Mouse (Mus musculus) lung, postnatal 0 days (tissue): ENCODE results near the gene Otc.

ENCODE experiments used
- CTCF ChIP-seq: IDR thresholded peaks from 2 replicates; pipeline ENCODE4 v1.5.1; 2016; ENCODE audit warnings: antibody characterized with exemption, mild to moderate bottlenecking
- EP300 ChIP-seq: IDR thresholded peaks from 2 replicates; pipeline ENCODE4 v1.6.1; 2016; ENCODE audit warnings: antibody characterized with exemption, mild to moderate bottlenecking, control low read depth

DNA sequence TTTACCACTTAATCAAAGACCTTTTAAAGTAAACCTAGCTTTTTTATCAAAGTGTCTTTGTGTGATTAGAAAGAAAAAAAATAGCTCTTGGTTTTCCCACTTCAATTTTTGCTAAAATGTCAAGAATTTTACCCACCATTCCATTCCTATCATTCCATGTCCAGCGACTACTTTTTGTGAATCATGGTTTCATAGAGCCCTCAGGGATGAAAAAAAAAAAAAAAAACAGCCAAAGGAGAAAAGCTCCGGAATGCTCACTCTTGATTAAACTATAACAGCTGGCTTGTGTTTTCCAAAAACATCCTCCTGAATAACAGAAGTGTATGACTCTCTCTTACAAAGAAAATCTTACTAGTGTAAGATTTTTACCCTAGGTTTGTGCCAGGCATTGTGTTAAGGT lies 84.7 kb downstream of the Otc start:
- TF ChIP-seq EP300 (no peak), CTCF (no peak)
